Mouse (Mus musculus): ENCODE results near the gene Rps3.

Rps3 gene

GRCm38 (mm10) chr7:99483271-99483923, at the start of gene Rps3:
TSS of gene Rps3 (minus strand) at chr7:99483738.
- CTCF ChIA-PET: no interaction called here

DNA sequence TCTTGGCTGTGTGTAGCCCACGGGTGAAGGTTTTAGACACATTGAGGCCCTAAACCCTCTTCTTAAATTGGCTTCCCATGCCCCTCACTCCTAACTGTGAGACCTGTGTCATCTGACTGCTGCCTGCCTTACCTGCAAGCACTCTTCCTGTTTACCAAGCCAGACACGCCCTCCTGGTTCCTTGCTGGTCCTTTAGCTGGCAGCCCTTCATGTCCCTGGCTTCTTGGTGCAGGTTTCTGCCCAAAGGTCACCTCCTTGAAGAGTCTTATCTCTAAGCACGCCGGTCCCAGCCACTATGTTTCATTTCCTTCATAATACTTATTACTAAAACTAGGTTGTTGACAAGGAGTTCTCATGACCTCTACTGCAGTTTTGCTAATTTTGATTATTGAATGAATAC, 49.0 kb upstream of the Rps3 start:
- CTCF ChIA-PET: no interaction called here

- CTCF ChIA-PET: no interaction called here
Observed at GRCm38 (mm10) chr7:99531408-99531970, 48.0 kb upstream of the Rps3 start.

DNA sequence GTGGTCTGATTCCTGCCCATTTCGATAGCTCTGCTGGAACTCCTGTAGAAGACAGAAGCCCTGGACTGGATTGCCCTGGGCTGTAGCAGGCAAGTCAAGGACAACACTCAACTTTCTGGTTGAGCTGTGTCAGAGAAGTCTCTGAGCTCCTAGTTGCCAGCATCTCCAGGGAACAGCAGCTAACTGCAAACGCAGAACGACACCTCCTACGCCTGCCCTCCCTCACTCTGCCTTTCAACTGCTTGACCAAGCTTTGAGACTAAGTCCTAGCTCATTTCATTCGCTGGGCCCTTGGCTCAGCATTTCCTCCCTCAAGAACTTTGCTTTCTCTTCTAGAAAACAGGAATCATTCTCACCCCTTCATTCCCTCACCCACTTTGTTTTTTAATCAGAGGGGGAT, 45.9 kb upstream of the Rps3 start:
- CTCF ChIA-PET: interaction anchor here (0.5 kb wide), 1 partner anchor 166 kb away, joined by 3 read pairs; no protein-coding TSS in a partner anchor

DNA sequence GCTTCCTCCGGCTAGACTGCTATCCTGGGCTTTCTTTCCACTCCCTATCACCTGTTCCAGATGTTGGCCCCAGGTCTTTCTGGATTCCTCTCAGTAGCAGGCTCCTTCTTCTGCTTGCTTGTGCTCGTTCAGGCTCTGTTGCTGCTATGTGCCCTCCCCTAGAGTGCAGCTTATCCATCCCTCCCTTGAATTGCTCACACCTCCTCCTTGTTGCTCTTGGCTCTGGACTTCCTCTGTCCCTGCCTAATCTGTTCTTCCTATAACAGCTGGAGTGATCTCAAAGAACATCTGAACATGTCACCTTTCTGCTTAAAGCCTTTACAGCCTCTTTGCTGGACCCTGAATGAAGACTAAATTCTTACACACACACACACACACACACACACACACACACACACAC, 45.0 kb upstream of the Rps3 start:
- CTCF ChIA-PET: no interaction called here

- CTCF ChIA-PET: no interaction called here
Observed at GRCm38 (mm10) chr7:99523837-99524236, 40.3 kb upstream of the Rps3 start.

DNA sequence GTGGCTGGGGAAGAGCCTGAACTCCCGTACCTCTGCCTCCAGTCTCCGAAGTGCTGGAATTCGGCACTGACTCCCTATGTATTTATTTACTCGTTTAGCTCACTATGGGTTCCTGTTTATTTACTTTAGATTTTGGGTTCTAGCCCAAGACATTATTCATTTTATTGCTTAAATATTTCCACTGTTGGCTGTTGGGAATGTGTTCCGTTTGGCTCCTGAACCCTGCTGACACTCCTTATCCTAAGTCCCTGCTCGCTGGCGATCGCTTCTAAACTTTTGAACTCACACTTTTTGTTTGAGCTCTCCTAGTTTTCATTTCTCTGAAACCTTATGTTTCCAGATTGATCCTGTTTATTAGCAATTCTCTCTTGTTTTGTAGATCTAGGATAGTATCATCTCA, 39.6 kb upstream of the Rps3 start:
- CTCF ChIA-PET: interaction anchor here (0.6 kb wide), 1 partner anchor 105 kb away, joined by 4 read pairs; no protein-coding TSS in a partner anchor

DNA sequence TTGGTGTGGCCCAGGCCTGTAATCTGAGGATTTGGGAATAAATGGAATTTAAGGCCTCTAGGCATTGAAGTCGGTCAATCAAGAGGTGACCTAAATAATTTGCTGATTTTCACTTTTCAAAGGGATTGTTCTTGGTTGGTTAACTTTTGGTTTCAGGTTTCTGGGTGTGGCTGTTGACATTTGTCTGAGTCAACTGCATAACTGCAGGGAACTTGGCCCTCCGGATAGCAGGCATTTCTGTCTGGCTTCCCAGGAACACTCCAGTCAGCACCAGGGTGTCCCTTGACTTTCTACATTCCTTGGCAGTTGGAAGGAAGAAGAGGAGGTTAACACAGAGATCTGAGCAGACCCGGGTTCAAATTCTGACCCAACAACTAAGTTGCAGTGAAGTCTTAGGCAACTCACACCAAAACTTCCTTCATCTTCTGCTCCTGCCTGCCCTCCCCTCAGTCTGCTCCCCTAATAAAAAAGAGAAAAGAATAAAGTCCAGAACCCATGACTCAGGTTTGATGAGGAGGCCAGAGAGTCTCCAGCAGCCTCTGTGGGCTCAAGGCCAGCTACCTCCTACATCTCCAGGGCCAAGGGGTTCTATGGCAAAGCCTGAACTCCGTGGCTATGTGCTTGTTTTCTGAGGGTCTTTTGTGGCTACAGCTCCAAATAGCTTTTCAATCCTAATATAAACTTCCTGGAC, 35.6 kb upstream of the Rps3 start:
- CTCF ChIA-PET: no interaction called here

- CTCF ChIA-PET: no interaction called here
Observed at GRCm38 (mm10) chr7:99516814-99517157, 33.2 kb upstream of the Rps3 start.

- CTCF ChIA-PET: interaction anchor here (0.7 kb wide), 1 partner anchor 509 kb away, joined by 8 read pairs; no protein-coding TSS in a partner anchor
Observed at GRCm38 (mm10) chr7:99516092-99516813, 32.7 kb upstream of the Rps3 start.

GRCm38 (mm10) chr7:99510087-99510501, 26.6 kb upstream of the Rps3 start:
- CTCF ChIA-PET: no interaction called here

- CTCF ChIA-PET: interaction anchor here (0.7 kb wide), 1 partner anchor 370 kb away, joined by 3 read pairs; no protein-coding TSS in a partner anchor
Observed at GRCm38 (mm10) chr7:99508187-99508586, 24.6 kb upstream of the Rps3 start.

GRCm38 (mm10) chr7:99504556-99504955, 21.0 kb upstream of the Rps3 start:
- CTCF ChIA-PET: no interaction called here

- CTCF ChIA-PET: interaction anchor here (1.1 to 1.5 kb wide), 3 partner anchors 47 to 89 kb away, joined by 5 to 17 read pairs (median 12); no protein-coding TSS in a partner anchor
Observed at GRCm38 (mm10) chr7:99501148-99501547, 17.6 kb upstream of the Rps3 start.

GRCm38 (mm10) chr7:99500655-99501054, 17.1 kb upstream of the Rps3 start:
- CTCF ChIA-PET: interaction anchor here (0.6 to 1.5 kb wide), 7 partner anchors 39 to 210 kb away, joined by 3 to 17 read pairs (median 4); no protein-coding TSS in a partner anchor

DNA sequence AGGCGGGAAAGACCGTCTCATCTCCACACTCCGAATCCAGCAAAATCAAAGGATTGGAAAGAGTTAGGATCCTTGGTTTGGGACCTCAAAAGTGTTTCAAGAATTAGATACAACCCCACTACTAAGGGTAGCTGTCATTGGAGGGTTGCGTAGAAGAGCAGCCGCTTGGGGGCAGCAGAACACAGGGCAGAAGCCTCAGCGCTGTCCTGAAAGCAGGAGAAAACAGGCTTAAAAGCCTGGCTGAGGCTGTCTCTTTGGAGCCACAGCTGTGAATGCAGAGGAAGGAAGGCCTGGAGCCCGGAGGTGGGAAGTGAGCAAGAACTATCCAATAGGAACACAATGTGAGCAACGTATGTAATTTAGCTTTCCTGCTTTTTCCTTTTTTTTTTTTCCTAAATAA, 16.7 kb upstream of the Rps3 start:
- CTCF ChIA-PET: interaction anchor here (0.6 to 1.5 kb wide), 7 partner anchors 39 to 210 kb away, joined by 3 to 17 read pairs (median 4); no protein-coding TSS in a partner anchor

- CTCF ChIA-PET: interaction anchor here (1.2 kb wide), 1 partner anchor 94 kb away, joined by 3 read pairs; no protein-coding TSS in a partner anchor
Observed at GRCm38 (mm10) chr7:99499128-99499527, 15.6 kb upstream of the Rps3 start.

GRCm38 (mm10) chr7:99489708-99490107, 6.2 kb upstream of the Rps3 start:
- CTCF ChIA-PET: interaction anchor here (0.7 kb wide), 1 partner anchor 102 kb away, joined by 5 read pairs; no protein-coding TSS in a partner anchor

DNA sequence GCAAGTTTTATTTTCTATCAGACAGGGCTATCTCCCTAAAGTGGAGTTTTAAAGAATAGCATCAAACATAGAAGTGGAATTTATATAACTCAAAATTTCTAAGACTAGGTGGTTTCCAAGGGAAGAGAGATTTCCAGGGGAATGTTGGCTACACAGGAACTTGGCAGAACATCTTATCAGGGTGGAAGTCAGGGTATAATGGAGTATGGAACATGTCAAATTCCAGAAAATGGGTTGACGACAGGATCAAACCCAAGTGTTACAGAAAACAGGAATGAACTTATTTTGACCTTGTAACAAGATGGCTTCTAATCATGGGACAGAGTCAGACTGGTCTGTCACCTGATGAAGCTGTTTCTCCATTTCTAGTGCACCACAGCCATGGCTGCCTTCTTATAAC, 1.1 kb upstream of the Rps3 start:
- CTCF ChIA-PET: no interaction called here

- CTCF ChIA-PET: no interaction called here
Observed at GRCm38 (mm10) chr7:99483924-99484319, 384 bp upstream of the Rps3 start.

GRCm38 (mm10) chr7:99482637-99483036, 901 bp downstream of the Rps3 start:
- CTCF ChIA-PET: interaction anchor here (0.7 kb wide), 1 partner anchor 73 kb away, joined by 3 read pairs; no protein-coding TSS in a partner anchor

- CTCF ChIA-PET: no interaction called here
Observed at GRCm38 (mm10) chr7:99477235-99477634, 6.3 kb downstream of the Rps3 start.

All from spleen, embryonic (tissue).